Mouse (Mus musculus): ENCODE results near the gene Cfap74.

The Cfap74 gene

GRCm38 (mm10) chr4:155469590-155470262, 60.7 kb downstream of the Cfap74 start:
- peak; percentile 49 to 59 for DNase-seq

DNA sequence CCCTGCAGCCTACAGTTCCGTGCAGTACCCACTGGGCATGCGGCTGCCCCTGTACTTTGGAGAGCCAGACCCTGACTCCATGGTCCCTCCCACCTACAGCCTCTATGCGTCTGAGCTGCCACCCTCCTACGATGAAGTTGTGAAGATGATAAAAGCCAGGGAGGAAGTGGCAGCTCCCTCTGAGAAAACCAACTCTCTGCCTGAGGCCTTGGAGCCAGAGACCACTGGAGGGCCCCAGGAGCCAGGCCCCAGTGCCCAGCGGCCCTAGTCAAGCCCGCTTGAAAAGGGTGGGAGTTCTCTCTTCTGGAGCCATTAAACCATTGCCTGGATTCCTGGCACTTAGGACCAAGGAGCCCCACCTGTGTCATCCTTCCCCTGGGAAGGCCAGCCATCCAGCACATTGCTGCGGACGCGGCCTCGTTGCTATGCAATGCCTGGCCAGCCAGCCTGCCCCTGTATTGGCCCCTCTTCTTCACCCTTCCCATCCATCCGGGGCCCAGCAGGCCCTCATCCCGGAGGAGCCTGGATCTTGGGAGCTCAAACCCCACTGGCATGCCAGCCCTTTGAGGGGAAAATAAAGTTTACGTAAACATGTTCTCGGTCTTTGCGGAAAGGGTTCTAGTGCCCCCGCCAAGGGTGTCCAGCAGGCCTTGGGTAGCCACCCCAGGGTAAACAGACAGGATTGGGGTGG, 61.4 kb downstream of the Cfap74 start:
- no peak for DNase-seq

DNA sequence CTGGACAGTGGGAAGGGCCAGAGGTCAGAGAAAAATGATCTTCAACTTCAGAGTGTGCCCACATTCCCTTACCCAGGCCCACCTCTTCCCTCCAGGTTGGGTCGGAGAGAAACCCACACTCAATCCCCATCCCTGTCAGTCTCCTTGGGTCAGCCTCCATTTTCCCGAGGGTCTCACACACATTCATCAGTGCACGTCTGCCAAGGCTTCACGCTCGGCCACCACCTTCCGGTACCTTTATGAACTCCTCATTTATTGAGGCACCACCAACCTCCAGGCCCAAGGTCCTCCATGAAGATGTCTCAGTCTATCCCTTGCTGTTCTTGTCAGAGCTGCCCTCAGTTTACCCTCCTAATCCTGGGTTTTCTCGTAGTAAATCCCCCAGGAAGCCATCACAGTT, 62.0 kb downstream of the Cfap74 start:
- DNase-seq, result no peak

DNA sequence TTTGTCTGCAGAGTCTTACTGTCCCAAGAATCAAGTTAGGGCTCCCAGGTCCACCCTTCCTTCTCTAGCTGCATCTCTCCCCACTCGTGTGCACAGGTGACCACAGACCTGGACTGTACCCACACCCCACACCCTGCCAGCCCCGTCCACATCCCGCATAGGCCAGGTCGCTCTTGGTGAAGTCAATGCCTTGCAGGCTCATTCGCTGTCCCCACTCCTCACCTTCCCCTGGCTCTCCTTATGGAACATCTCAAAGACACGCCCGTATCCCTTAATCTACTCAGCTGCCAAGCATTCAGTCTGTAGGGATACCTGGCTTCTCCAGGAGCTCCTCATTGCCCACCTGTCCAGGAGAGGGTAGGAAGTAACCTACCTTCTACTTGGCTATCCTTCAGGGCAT, 62.4 kb downstream of the Cfap74 start:
- DNase-seq, result no peak

- DNase-seq, result peak; percentile 84 to 91
Observed at GRCm38 (mm10) chr4:155472716-155473290, 63.8 kb downstream of the Cfap74 start.

GRCm38 (mm10) chr4:155473319-155473718, 64.3 kb downstream of the Cfap74 start:
- peak; percentile 93 to 94 for DNase-seq

GRCm38 (mm10) chr4:155473796-155474195, 64.8 kb downstream of the Cfap74 start:
- DNase-seq, result peak in 1 of 2 experiments; percentile 14

GRCm38 (mm10) chr4:155481381-155482124, 72.6 kb downstream of the Cfap74 start:
- DNase-seq, result peak; percentile 87 to 90

DNA sequence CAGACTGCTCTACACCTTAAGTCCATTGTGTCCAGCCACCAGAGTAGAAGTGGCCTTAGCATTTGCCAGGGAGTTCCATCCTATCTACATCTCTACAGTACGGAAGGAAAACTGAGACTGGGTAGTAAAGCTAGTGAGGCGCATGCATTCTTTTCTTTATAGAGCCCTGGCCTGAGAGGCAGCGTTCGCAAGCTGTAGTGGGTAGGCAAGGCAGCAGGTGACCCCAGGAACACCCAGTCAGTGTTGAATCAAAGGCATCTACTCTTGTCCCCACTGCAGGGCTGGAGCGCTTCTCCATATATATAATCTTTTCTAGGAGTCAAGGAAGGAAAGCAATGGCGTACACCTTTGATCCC, 73.1 kb downstream of the Cfap74 start:
- peak in 1 of 2 experiments; percentile 3 for DNase-seq

DNA sequence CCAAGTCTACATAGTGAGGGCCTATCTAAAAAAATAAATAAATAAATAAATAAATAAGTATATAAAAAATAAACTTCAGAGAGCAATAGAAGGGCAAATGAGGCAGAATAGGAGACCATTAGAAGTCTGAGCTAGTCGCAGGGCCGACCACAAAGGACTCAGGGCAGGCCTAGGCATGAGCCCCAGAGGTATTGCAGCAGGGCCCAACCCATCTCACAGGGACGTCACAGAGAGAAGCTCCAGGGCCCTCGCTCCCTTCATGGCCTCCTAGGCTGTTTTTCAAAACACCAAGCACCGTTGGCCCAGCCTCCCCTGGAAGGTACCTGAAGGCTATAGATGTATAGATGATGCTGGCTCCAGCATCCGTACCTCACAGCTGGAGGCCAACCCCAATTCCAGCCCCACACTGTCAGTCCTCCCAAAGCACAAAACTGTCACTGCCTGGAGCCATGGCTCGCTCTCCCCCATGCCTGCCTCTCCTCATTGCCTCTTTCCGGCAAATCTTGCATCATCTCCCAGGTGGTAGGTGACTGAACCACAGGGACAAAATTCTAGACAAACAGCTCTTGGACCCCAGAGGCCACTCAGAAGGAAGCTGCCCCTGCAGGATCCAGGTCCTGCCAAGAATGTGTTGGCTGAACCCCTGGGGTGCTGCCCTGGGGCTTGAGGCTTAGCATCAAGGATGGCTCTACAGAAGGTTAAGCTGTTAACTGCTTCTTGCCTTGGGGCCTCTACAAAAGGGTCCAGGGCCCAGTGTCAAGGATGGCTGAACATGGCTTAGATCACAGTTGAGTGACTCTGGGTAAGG, 73.9 kb downstream of the Cfap74 start:
- peak in 1 of 2 experiments; percentile 8 for DNase-seq

GRCm38 (mm10) chr4:155485521-155485920, 76.5 kb downstream of the Cfap74 start:
- DNase-seq, result no peak

DNA sequence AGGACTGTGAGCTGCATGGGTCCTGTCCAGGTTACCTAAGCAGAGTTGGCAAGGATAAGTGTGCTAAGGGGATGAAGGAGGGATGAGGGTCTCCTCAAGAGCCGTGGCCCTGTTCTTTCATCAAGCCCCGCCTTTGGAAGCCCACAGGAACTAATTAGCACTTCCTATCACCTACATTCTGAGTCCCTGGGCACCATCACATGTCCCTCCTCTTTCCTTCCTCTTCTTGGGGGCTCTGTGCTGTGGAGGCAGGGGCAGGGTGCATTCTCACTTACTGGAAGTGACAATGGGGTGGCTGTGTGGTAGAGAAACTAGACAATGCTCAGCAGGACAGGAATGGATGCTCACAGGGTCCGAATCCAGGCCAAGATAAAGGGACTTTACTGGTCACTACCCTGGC, 78.8 kb downstream of the Cfap74 start:
- no peak for DNase-seq

DNA sequence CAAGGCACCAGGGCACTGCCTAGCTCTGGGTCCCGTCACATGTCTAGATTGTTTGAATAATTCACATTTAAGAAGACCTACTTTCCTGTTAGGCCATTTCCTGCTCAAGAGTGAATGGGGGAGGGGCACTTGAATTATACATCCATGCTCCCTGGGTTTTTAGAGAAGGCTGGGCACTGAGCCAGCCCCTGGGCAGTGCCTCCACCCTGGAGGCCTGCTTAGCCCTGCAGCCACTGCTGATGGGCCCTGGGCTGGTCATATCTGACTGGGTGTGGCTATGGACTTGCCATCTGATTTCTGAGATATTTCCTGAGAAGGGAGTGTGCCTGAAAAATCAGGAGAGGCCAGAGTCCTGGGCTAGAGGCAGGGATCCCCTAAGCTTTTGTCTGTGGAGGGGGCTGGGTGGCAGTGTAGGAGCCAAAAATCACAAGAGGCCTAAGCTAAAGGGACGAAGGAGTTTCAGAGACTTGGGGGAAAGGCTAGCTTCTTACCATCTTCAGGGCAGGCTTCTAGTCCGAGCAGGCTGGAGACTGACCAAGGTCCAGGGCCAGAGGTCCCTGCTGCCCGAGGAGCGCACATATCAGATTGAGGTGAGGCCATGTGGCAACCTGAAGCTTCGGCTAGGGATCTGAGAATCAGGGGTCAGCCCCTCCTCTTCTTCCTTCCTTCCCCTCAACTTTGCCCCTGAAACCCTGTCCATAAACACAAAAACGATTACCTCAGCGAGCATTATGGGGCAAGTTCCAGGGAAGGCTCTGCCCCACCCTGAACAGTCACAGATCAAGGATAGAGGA, 79.4 kb downstream of the Cfap74 start:
- DNase-seq, result peak; percentile 61 to 68

DNA sequence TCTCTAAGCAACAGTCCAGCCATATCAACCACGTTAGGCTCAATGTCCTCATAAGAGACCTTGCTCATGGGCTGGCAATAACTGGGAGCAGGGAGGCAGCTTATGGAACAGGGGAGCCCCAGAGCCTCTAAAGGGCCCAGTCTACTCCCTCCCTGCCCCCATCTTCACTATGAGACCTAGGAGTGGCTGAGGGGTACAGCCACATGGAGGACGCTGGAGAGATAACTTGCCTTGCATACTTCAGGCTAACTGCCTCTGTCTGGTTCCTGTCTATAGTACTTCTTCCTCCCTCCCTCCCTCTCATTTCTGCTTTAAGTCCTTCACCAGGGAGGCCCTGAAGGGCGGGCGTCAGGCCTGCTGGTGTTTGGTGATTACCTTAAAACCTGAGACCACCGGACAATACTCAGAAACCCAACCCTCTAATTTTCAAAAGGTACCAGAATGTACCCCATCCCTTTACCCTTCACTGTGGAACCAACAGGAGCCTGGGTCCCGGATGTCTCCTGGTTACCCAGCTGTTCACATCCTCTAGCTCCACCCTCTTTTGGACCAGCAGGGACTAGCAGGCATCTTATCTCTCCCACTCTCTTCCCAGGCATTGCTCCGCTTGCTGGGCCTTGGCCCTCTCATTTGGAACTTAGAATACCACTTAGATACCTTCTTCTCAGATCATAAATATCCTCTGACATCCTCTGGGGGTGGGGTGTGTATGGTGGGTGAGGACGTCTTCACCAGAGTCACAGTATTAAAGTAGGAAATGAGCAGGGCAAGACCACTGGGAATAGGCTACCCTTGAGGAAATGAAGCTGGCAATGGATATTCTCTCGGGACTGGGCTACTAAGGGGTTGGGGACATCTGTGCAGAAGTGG, 80.3 kb downstream of the Cfap74 start:
- no peak for DNase-seq

DNA sequence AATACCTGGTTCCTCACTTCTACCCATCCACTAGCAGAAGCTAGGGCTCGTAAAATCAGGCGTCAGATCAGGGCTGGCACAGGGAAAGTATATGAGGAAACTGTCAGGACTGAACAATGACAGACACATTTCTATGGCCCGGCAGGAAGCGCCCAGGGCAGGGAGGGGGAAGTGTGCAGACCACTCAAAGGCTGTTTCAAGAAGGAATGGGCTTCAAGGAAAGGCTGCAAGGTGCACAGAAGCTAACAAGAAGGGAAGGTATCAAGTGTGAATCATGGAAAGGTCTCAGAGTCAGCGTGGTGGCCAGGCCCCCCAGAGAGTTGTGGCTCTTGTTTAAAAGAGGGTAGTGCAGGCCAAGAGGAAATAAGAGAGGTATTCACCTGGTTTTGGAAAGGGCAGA, 81.5 kb downstream of the Cfap74 start:
- peak in 1 of 2 experiments; percentile 35 for DNase-seq

DNA sequence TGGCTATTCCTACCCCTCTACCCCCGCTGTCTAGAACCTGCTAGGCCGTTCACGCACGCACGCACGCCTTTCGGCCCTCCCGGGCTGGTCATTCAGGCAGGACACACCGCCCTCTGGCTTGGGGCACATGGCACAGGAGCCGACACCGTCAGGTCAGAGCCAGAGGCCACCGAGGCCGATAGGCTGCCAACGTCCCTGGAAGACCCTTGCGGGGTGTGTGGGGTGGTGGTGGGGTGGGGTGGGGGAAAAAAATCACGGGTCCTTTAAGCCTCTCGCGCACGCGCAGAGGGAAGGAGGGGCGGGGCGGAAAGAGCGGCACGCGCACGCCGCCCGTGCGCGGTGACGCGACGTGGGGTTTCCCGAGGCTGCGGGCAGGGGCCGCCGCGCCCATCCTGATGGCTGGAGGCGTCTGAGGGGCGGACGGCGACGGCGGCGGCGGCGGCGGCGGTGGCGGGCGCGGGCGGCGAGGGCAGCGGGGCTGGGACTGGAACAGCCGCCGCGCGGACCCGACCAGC, 82.1 kb downstream of the Cfap74 start, which contains the start of gene Gnb1:
TSS of gene Gnb1 (plus strand) at position 372 of the 515 bp plus-strand sequence.
- peak; percentile 99 for DNase-seq

- no peak for DNase-seq
Observed at GRCm38 (mm10) chr4:155491529-155492130, 82.6 kb downstream of the Cfap74 start.

DNA sequence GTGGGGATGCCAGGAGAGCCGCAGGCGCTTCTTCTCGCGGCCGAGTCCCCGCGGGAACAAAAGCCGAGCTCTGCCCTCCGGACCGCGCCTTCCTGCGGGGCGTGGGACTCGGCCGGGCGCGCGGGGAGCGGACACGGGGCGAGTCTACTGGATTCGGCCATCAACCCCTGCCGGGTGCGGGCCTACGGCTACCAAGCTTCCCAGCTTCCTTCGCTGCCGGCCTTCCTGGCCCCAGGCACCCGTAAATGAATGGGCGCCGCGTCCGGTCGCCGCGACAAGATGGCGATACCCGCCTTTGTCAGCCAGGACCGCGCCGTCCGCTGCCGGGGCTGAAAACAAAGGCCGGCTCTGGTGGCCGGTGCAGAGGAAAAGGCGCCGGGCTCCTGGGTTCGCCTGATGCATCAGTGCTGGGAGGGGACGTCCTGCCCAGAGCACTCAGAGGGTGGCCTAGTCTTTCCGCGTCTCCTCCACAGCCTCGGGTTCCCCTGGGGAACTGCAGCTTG, 83.2 kb downstream of the Cfap74 start:
- peak; percentile 70 to 74 for DNase-seq

DNA sequence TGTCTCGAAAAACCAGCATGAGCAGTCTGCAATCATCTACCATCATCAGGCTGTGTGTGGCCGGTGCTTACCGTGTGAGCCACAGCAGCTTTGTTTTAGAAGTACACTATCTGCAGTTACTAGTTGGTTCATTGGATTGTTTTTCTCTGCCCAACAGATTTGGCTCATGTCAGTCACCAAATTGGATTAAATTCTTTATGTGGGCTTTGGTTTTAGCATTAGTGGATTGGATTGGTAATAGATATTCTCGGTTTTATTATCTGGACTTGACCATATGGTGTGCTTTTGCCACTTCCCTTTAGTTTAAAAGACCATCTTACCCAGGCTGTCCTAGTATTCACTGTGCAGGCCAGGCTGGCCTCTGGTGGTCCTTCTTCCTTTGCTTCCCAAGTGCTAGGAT, 85.9 kb downstream of the Cfap74 start:
- DNase-seq, result no peak

DNA sequence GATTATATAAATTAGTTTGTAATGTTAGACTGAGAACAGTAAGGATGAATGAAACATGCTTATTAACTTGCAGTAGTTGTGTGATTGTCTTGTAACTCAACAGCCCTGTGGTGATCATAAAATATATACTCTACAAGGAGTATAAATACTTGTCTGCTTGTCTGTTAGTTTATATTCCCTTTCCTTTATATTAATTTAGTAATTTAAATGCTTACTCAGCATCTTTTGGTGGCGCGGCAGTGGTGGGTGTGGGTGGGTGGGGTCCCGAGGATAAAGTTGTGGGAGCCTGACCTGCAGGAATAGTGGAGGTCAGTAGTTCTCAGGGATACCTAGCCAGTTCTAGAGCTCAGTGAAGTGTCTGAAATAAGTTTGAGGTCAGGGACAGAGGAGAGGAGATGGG, 89.0 kb downstream of the Cfap74 start:
- no peak for DNase-seq

Measured in cerebellum, postnatal 10 days (tissue).